Comparison of ENCODE assay signal across 11 mouse cellular contexts in genomic region chr14:10677627-10678026, GRCm38 (mm10).
A peak's percentile ranks its signal among the peaks of the same experiment; 100 is the strongest.
DNase-seq lines count a peak whose midpoint lies in the region; ATAC-seq lines count a peak whose summit lies in the region.
"Had no signal": no experiment of that assay in that cellular context is flagged by ENCODE, and none has a peak within 500 bp of the region (broad histone marks: within the 10 kb centered on the region; RNA-seq: fewer than 3 reads in every experiment).

No protein-coding gene starts in this region.

- no peaks in the 10 kb centered on the region for H3K27me3 ChIP-seq in liver, embryonic 11.5 days (replicated peaks; ENCODE audit: control insufficient read depth, insufficient read depth, low read length)
- H3K27me3 ChIP-seq: heart, embryonic 13.5 days; kidney, embryonic 15.5 days had no signal

- peak; percentile 28 to 81 for DNase-seq in cerebellum, postnatal 4 days (ENCODE audit: low spot score in 2 of 2)
- no peak for DNase-seq in cerebellum, adult 18-20 months
- peak; percentile 90 for DNase-seq in left cerebral cortex, postnatal 4 days
- no peak for DNase-seq in left cerebral cortex, adult 8-10 months (ENCODE audit: low spot score in 2 of 2)
- DNase-seq in gastrocnemius, postnatal 36 days, result peak; percentile 14 to 42
- DNase-seq in lung, postnatal 10 days, result peak; percentile 50
- DNase-seq in frontal cortex, postnatal 25 days (ENCODE audit: low spot score in 2 of 2), result no peak
- no peak for DNase-seq in liver, embryonic 11.5 days (ENCODE audit: low spot score)

- H3K9ac ChIP-seq in liver, embryonic 11.5 days (ENCODE audit: low read depth, low read length), result no peak overlapping the region
- H3K9ac ChIP-seq: heart, embryonic 13.5 days; kidney, embryonic 15.5 days had no signal

- H3K36me3 ChIP-seq in liver, embryonic 11.5 days (ENCODE audit: control insufficient read depth, insufficient read depth, low read length), result no peaks in the 10 kb centered on the region
- H3K36me3 ChIP-seq: heart, embryonic 13.5 days; kidney, embryonic 15.5 days; limb, embryonic 10.5 days had no signal

- H3K4me1 ChIP-seq in liver, embryonic 11.5 days (replicated peaks; ENCODE audit: control insufficient read depth, insufficient read depth, low read length), result no peaks in the 10 kb centered on the region
- H3K4me1 ChIP-seq: heart, embryonic 13.5 days; kidney, embryonic 15.5 days; limb, embryonic 10.5 days had no signal

- H3K9me3 ChIP-seq in liver, embryonic 11.5 days (ENCODE audit: control insufficient read depth, low read length), result no peaks in the 10 kb centered on the region
- H3K9me3 ChIP-seq: heart, embryonic 13.5 days; kidney, embryonic 15.5 days; limb, embryonic 10.5 days had no signal

- ATAC-seq in liver, embryonic 11.5 days (replicated peaks; ENCODE audit: low FRiP score), result no peak

- no peak overlapping the region for H3K27ac ChIP-seq in liver, embryonic 11.5 days (ENCODE audit: low read depth, low read length)
- H3K27ac ChIP-seq: heart, embryonic 13.5 days; kidney, embryonic 15.5 days; limb, embryonic 10.5 days had no signal

- WGBS in liver, embryonic 11.5 days, result 67% methylated on average over 2 of the region's 2 CpGs

- intact Hi-C loops in left cerebral cortex, postnatal 4 days (cut with DNase I), result no loop called here
- intact Hi-C loops in gastrocnemius, postnatal 36 days (cut with DNase I), result no loop called here

- no peak overlapping the region for H3K4me3 ChIP-seq in liver, embryonic 11.5 days (ENCODE audit: low read depth, low read length)
- H3K4me3 ChIP-seq: heart, embryonic 13.5 days; kidney, embryonic 15.5 days; limb, embryonic 10.5 days had no signal

- H3K4me2 ChIP-seq in liver, embryonic 11.5 days, result no peak overlapping the region
- H3K4me2 ChIP-seq: heart, embryonic 13.5 days; kidney, embryonic 15.5 days had no signal

Comparison
In these comparisons a context has a peak if more than half of its experiments do, and no peak if none do; other contexts are left out.
1. DNase-seq: peak in cerebellum, postnatal 4 days (2 of 2), left cerebral cortex, postnatal 4 days (single experiment), gastrocnemius, postnatal 36 days (2 of 2) and lung, postnatal 10 days (single experiment); none in cerebellum, adult 18-20 months (0 of 2), left cerebral cortex, adult 8-10 months (0 of 2), frontal cortex, postnatal 25 days (0 of 2) and liver, embryonic 11.5 days (single experiment).